Mouse (Mus musculus) CD4-positive helper T cell, adult 2 months (primary cell): ENCODE measurements around the gene Olfr1242.

ENCODE experiments used
- DNase-seq: peaks from one replicate; pipeline ENCODE4 v3.0.0-alpha.2; 2012; ENCODE audit warnings: low read depth, missing footprints, low spot score

The Olfr1242 gene

DNA sequence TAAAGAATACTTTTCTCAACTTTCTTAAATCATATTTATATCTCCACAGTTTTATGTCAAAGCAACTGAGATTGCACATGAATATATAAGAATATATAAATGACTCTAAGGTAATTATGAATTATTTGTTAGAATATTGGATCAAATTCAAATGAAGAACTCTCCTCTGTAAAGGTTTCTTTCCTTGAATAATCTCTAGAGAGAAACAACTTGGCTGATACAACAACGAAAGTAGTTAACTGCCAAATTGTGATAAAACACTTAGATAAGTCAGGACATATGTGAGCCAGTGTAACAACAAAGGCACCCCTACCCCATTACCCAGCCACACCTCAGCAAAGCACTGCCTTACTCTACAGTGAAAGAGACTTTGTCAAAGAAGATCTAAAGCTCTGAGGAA, at the start of gene Olfr1242:
Olfr1242 (minus strand) TSS at position 101 of the 400 bp plus-strand sequence.
- no peak for DNase-seq

- no peak for DNase-seq
Measured at GRCm38 (mm10) chr2:89544516-89544915, 46.4 kb upstream of the Olfr1242 start.

DNA sequence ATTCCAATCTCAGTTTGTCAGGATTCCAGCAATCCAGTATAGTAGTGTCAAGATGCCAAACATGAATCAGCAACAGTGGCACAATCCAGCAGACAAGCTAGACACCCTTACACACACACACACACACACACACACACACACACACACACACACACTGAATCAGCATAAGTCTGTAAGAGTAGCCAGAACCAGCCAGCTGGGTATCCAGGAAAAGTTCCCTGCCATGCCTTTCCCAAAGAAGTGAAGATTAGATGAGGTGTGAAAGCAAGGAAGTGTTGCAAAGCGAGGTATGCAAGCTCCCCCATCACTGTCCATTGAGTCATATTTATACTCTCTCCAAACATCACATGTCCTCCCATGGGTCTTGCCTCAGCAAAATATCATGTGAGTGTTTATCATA, 41.8 kb upstream of the Olfr1242 start:
- no peak for DNase-seq

- no peak for DNase-seq
Measured at GRCm38 (mm10) chr2:89531387-89531786, 33.3 kb upstream of the Olfr1242 start, which contains the start of gene Olfr1243. Olfr1243 (minus strand) TSS chr2:89531487.

DNA sequence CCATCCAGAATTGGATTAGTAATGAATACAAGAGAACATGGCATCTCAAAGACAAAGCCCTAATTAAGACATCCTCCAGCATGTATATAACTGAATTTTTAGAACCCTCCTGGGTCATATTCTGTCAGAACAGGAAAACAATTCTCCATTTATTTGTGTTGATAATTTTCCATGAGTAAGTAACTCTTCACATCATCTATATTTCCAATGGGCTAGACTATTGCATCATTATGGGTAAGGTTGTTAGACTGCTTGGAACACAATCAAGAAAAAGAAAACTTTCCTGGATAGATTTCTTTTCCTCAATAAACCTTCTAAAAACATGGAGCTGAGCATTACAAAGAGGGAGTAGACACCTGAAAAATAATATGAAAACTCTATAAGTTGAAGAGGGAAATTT, 11.1 kb downstream of the Olfr1242 start, which contains the start of gene Olfr1241:
Olfr1241 (minus strand) TSS at position 101 of the 400 bp plus-strand sequence.
- DNase-seq: no peak

DNA sequence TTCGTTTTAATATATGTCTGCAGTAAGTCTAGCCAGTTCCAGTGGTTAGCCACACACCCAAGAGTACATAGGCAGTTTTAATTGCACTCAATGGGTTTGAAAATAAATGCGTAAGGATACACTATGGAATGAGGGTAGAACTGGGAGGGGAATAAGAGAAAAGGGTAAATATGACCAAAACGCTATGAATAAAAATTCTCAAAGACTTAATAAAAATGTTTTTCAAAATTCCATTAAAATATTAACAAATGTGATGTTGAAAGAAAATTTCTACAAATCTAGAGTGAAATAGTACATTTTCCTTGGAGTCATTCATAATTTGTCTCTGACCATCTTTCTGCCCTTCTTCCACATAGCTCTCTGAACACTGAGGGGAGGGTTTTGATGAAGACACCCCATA, 55.2 kb downstream of the Olfr1242 start, which contains the start of gene Olfr1240:
Olfr1240 (minus strand) TSS at position 101 of the 400 bp plus-strand sequence.
- no peak for DNase-seq
